Mouse (Mus musculus) bone marrow macrophage, adult 2 months (primary cell): ENCODE data around the gene Kazn.

Source experiments
- CTCF ChIP-seq: IDR thresholded peaks from 2 replicates; pipeline ENCODE4 v1.5.1; 2012; ENCODE audit warnings: low read depth, mild to moderate bottlenecking, low read length, moderate library complexity
- POLR2A ChIP-seq: IDR thresholded peaks from 2 replicates; pipeline ENCODE4 v1.6.1; 2012; ENCODE audit warnings: mild to moderate bottlenecking, low read depth, low read length, borderline replicate concordance

DNA sequence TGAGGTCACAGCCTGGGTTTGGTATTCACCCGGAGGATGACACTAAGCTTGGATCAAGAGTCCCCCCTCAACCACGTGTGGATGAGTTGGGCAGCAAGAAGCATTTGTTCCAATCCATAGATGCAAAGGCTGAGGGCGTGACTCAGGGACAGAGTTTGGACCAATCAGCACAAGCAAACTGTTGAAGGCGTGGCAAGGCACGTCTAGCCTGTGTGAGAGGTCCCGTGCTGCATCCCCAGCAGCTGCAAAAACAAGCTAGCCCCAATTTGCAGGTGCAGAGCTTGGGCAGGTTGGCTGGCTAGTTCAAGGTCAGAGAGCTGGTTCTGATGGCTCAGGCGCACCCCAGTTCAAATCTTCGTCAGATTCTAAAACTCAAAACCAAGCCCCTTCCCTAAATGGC lies 20.2 kb downstream of the Kazn start:
- TF ChIP-seq POLR2A: no peak
- TF ChIP-seq CTCF: no peak
